Mouse (Mus musculus) c-Kit-positive CD71-positive TER-119-negative erythroid progenitor cells, embryonic 14.5 days (primary cell): Measurements from ENCODE around the gene Flnb.
A peak's percentile ranks its signal among the peaks of the same experiment; 100 is the strongest.

Experiments
- DNase-seq: peaks from one replicate; pipeline ENCODE4 v3.0.0-alpha.2; 2013; ENCODE audit warnings: low read depth

Flnb gene

DNA sequence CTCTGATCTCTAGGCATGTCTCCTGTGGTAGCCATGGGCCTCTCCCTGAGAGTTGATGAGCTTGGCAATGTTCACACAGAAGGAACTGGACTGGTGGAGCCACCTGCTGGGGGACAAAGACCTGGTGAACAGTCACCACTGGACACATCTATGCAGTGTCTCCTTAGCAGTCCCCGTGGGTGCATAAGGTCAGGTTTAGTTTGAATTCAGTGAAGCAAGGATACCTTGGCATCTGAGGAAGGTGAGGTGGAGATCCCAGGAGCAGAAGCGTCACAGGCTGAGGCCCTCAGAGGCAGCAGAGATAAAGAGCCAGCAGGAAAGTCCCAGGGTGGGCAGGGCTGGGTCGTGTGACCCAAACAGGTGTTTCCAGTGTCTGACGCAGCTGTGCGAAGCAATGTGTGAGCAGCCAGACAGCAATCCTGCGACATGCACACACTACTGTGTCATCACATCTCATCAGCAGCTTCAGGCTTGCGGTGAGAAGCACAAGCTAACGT lies 176.6 kb downstream of the Flnb start, which contains the start of gene Dnase1l3:
Dnase1l3 (minus strand) TSS at position 303 of the 497 bp plus-strand sequence.
- DNase-seq, result no peak

DNA sequence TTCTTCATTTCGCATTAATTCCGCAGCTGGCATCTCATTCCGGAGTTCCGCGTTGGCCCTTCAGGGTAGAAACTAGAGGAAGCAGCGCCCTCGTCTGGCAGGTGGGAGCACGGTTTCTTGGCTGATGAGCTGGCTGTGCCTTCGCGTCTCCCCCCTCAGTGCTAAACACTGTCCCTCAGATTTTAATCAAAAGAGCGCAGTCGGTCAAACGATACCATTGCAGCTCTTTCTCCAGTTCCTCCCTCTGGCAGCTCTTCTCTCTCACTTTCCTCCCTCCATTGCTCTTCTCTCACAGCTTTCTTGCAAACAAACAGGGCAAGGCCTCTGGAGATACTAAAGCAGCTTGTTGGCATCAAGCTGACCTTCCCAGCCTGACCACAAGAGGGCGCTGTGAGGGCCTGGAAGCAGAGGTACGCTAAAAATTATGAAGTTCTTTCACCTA lies 179.5 kb downstream of the Flnb start:
- DNase-seq, result peak; percentile 75

DNA sequence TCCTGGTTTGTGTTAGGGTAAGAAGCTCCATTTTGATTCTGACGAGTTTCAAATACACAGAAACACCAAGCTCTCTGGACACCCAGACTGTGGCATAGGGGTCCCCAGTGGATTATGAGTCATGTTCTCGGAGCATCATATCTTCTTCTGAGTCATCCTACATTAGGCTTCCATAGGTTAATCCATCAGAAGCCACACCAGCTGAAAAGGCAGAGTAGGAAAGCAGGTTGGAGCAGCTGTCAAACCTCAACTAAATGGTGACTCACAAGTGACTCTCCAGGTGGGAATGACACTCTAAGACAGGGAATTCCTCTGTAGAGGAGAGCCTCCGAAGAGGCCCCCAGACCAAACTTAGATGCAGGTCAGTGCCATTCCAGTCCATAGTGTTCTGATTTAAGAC lies 181.3 kb downstream of the Flnb start:
- DNase-seq, result no peak

DNA sequence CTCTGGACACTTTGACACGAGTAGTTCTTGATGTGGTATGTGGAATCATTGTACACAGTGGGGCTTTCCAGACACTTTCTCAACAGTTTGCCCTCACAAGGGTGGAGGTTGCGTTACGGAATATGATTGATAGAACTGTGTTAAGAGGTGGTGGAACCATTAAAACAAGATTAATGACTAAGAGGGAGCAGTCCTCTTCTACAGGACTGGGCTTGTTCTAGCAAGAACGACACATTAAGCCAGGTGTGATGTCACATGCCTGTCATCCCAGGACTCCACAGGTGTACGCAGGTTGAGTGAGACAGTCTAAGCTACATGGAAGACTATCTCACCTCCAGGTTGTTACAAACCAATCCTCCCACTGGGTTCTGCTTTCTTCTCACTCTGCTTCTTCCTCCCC lies 181.7 kb downstream of the Flnb start:
- no peak for DNase-seq

DNA sequence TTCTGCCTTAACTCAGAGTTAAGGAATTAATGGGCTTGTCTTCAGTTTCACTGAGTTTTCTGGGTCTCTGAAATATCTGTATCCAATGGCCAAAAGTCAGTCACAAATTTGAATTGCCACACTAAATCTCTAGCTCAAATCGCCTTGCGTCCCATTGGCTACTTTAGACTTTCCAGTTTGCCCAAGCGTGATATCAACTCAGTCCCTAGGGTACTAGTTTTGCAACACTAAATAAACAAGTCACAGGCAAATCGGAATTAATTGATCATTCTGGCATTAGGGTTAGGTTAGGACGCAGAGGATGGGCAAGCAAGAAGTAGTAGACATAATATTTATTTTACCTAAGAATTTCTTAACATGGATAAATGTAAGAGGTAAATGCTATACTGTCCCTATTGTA lies 182.5 kb downstream of the Flnb start:
- no peak for DNase-seq
